Mouse (Mus musculus) kidney, postnatal 0 days (tissue): Measurements from ENCODE around the gene Ankrd40. TPM values are rescaled to one million over a fixed set of nuclear protein-coding genes. Genes with fewer than 3 reads are reported as not detected.

ENCODE experiments used
- ATAC-seq: fragments of 200-750 bp; cut with Nextera tagmentation; replicated peaks from 2 replicates; pipeline ENCODE4 v1.8.0; 2017; ENCODE audit warnings: low read depth, moderate number of reproducible peaks, moderate TSS enrichment, moderate library complexity; ENCODE audit not compliant: low FRiP score
- DNase-seq: peaks from one replicate; pipeline ENCODE4 v3.0.0-alpha.2; 2016; ENCODE audit warnings: low spot score
- H3K27ac ChIP-seq: fragments of 300-500 bp; sonication (generic); 2 replicates; pipeline ENCODE4 v1.5.1; 2014; ENCODE audit warnings: mild to moderate bottlenecking
- H3K27me3 ChIP-seq: fragments of 300-500 bp; sonication (generic); 2 replicates; pipeline ENCODE4 v1.6.1; 2014; ENCODE audit warnings: low read length, mixed read lengths; ENCODE audit not compliant: insufficient read depth
- H3K36me3 ChIP-seq: fragments of 300-500 bp; sonication (generic); 2 replicates; pipeline ENCODE4 v1.6.1; 2014; ENCODE audit warnings: low read length, mixed read lengths; ENCODE audit not compliant: insufficient read depth
- H3K4me1 ChIP-seq: fragments of 300-500 bp; sonication (generic); replicated peaks from 2 replicates; pipeline ENCODE4 v1.6.1; 2014; ENCODE audit warnings: antibody characterized with exemption, low read length, mixed read lengths; ENCODE audit not compliant: insufficient read depth
- H3K4me2 ChIP-seq: fragments of 300-500 bp; sonication (generic); 2 replicates; pipeline ENCODE4 v1.6.1; 2014; ENCODE audit warnings: mild to moderate bottlenecking, low read length, moderate library complexity, mixed read lengths
- H3K4me3 ChIP-seq: fragments of 300-500 bp; sonication (generic); replicated peaks from 2 replicates; pipeline ENCODE4 v1.5.1; 2014; ENCODE audit warnings: low read depth, low read length
- H3K9ac ChIP-seq: fragments of 300-500 bp; sonication (generic); 2 replicates; pipeline ENCODE4 v1.6.1; 2014; ENCODE audit warnings: low read depth, low read length
- H3K9me3 ChIP-seq: fragments of 300-500 bp; sonication (generic); replicated peaks from 2 replicates; pipeline ENCODE4 v1.6.1; 2016; ENCODE audit warnings: low read length, inconsistent platforms, mixed read lengths
- CTCF ChIP-seq: IDR thresholded peaks from 2 replicates; pipeline ENCODE4 v1.5.1; 2016; ENCODE audit warnings: antibody characterized with exemption, low read depth, mild to moderate bottlenecking, moderate library complexity
- WGBS: fragments of 180-500 bp; shearing (Covaris S2); extraction: QIAGEN DNeasy Blood & Tissue Kit; methylation state at CpG from one replicate; pipeline ENCODE4 v1.1.7; 2014; 5-methylcytosine and 5-hydroxymethylcytosine counted together
- polyA plus RNA-seq: library from polyadenylated mRNA; unstranded; fragments of >200 nt; fragmentation: Nextera tagmentation; extraction: Ambion mirVana; gene quantifications from 2 replicates; pipeline ENCODE4 v1.2.1, GENCODE M21; 2015

Gene Ankrd40
- polyA plus RNA-seq, 1 experiment from 2014 or later: 21.9 TPM

- 60% methylated on average over 7 of the region's 7 CpGs for WGBS
- Histone ChIP-seq H3K4me3 (no peak overlapping the region), H3K36me3 (no peaks in the 10 kb centered on the region), H3K9ac (no peak overlapping the region), H3K27ac (peak overlapping the region; percentile 54), H3K4me1 (peaks cover 18% of the 10 kb centered on the region; the same call in 1 of the 2 replicates), H3K27me3 (no peaks in the 10 kb centered on the region), H3K9me3 (no peaks in the 10 kb centered on the region), H3K4me2 (no peak overlapping the region)
- ATAC-seq (no peak), DNase-seq (no peak)
- no peak for TF ChIP-seq CTCF
Measured at GRCm38 (mm10) chr11:94347063-94347575, 19.3 kb downstream of the Ankrd40 start.

GRCm38 (mm10) chr11:94349839-94350238, 22.0 kb downstream of the Ankrd40 start:
- no peaks in the 10 kb centered on the region for H3K36me3 ChIP-seq
- ATAC-seq: no peak
- 84% methylated on average over 2 of the region's 2 CpGs for WGBS
- no peaks in the 10 kb centered on the region for H3K27me3 ChIP-seq
- peaks cover 12% of the 10 kb centered on the region; the same call in 1 of the 2 replicates for H3K4me1 ChIP-seq
- no peak overlapping the region for H3K4me3 ChIP-seq
- H3K9me3 ChIP-seq: no peaks in the 10 kb centered on the region
- no peak overlapping the region for H3K27ac ChIP-seq
- H3K9ac ChIP-seq: no peak overlapping the region
- no peak overlapping the region for H3K4me2 ChIP-seq
- peak; percentile 36 for TF ChIP-seq CTCF
- DNase-seq: no peak

GRCm38 (mm10) chr11:94350337-94350736, 22.5 kb downstream of the Ankrd40 start:
- TF ChIP-seq CTCF: no peak
- H3K4me3 ChIP-seq: no peak overlapping the region
- no peak for DNase-seq
- ATAC-seq: no peak
- no peak overlapping the region for H3K9ac ChIP-seq
- H3K4me1 ChIP-seq: peaks cover 12% of the 10 kb centered on the region; the same call in 1 of the 2 replicates
- no peaks in the 10 kb centered on the region for H3K9me3 ChIP-seq
- H3K27ac ChIP-seq: no peak overlapping the region; the same call in 1 of the 2 replicates
- no peak overlapping the region for H3K4me2 ChIP-seq
- no peaks in the 10 kb centered on the region for H3K27me3 ChIP-seq
- no peaks in the 10 kb centered on the region for H3K36me3 ChIP-seq
- 67% methylated on average over 1 of the region's 1 CpGs for WGBS

GRCm38 (mm10) chr11:94351094-94351493, 23.3 kb downstream of the Ankrd40 start:
- 12% methylated on average over 3 of the region's 3 CpGs for WGBS

GRCm38 (mm10) chr11:94355521-94356217, 27.9 kb downstream of the Ankrd40 start:
- no peaks in the 10 kb centered on the region for H3K9me3 ChIP-seq
- 86% methylated on average over 9 of the region's 9 CpGs for WGBS
- ATAC-seq: no peak
- H3K27ac ChIP-seq: no peak overlapping the region
- no peak for TF ChIP-seq CTCF
- DNase-seq: no peak
- H3K4me3 ChIP-seq: no peak overlapping the region
- no peaks in the 10 kb centered on the region for H3K4me1 ChIP-seq
- H3K27me3 ChIP-seq: no peaks in the 10 kb centered on the region
- no peaks in the 10 kb centered on the region for H3K36me3 ChIP-seq
- H3K4me2 ChIP-seq: no peak overlapping the region
- H3K9ac ChIP-seq: no peak overlapping the region

More at GRCm38 (mm10) chr11:94351094-94351493, 23.3 kb downstream of the Ankrd40 start:
- DNase-seq (peak; percentile 68), ATAC-seq (no peak)
- Histone ChIP-seq H3K27ac (no peak overlapping the region), H3K4me3 (no peak overlapping the region), H3K4me2 (no peak overlapping the region), H3K36me3 (no peaks in the 10 kb centered on the region), H3K4me1 (peaks cover 11% of the 10 kb centered on the region; the same call in 1 of the 2 replicates), H3K27me3 (no peaks in the 10 kb centered on the region), H3K9ac (no peak overlapping the region), H3K9me3 (no peaks in the 10 kb centered on the region)
- TF ChIP-seq CTCF: no peak

- DNase-seq (no peak), ATAC-seq (no peak)
- Histone ChIP-seq H3K27ac (no peak overlapping the region), H3K4me2 (no peak overlapping the region), H3K9ac (no peak overlapping the region), H3K4me3 (no peak overlapping the region), H3K9me3 (no peaks in the 10 kb centered on the region), H3K4me1 (no peaks in the 10 kb centered on the region), H3K36me3 (no peaks in the 10 kb centered on the region), H3K27me3 (no peaks in the 10 kb centered on the region)
- WGBS: 94% methylated on average over 12 of the region's 12 CpGs
- TF ChIP-seq CTCF: no peak
Measured at GRCm38 (mm10) chr11:94359168-94359567, 31.4 kb downstream of the Ankrd40 start.
